Mouse (Mus musculus) hindbrain, embryonic 11.5 days (tissue): ENCODE results near the gene Gtf2f2. TPM values are rescaled to one million over a fixed set of nuclear protein-coding genes. Genes with fewer than 3 reads are reported as not detected.

Source experiments
- ATAC-seq: fragments of 200-750 bp; cut with Nextera tagmentation; 2 replicates; pipeline ENCODE4 v1.8.0; 2017; ENCODE audit warnings: mild to moderate bottlenecking, moderate TSS enrichment, moderate library complexity; ENCODE audit not compliant: low FRiP score
- DNase-seq: peaks from one replicate; pipeline ENCODE4 v3.0.0-alpha.2; 2015; ENCODE audit warnings: low spot score
- H3K27ac ChIP-seq: fragments of 300-500 bp; sonication (generic); 2 replicates; pipeline ENCODE4 v1.5.1; 2014; ENCODE audit warnings: mild to moderate bottlenecking, low read depth, low read length
- H3K27me3 ChIP-seq: fragments of 300-500 bp; sonication (generic); 2 replicates; pipeline ENCODE4 v1.6.1; 2014; ENCODE audit warnings: mild to moderate bottlenecking, low read length, moderate library complexity, mixed read lengths; ENCODE audit not compliant: control insufficient read depth, insufficient read depth
- H3K36me3 ChIP-seq: fragments of 300-500 bp; sonication (generic); 2 replicates; pipeline ENCODE4 v1.6.1; 2014; ENCODE audit warnings: mild to moderate bottlenecking, low read length, moderate library complexity, mixed read lengths; ENCODE audit not compliant: control insufficient read depth, insufficient read depth
- H3K4me1 ChIP-seq: fragments of 300-500 bp; sonication (generic); replicated peaks from 2 replicates; pipeline ENCODE4 v1.6.1; 2014; ENCODE audit warnings: low read length, mixed read lengths; ENCODE audit not compliant: control insufficient read depth, insufficient read depth
- H3K4me2 ChIP-seq: fragments of 300-500 bp; sonication (generic); replicated peaks from 2 replicates; pipeline ENCODE4 v1.6.1; 2014; ENCODE audit warnings: mild to moderate bottlenecking, low read depth, low read length
- H3K4me3 ChIP-seq: fragments of 300-500 bp; sonication (generic); 2 replicates; pipeline ENCODE4 v1.5.1; 2014; ENCODE audit warnings: low read depth, low read length
- H3K9ac ChIP-seq: fragments of 300-500 bp; sonication (generic); 2 replicates; pipeline ENCODE4 v1.6.1; 2014; ENCODE audit warnings: low read depth, low read length
- H3K9me3 ChIP-seq: fragments of 300-500 bp; sonication (generic); 2 replicates; pipeline ENCODE4 v1.6.1; 2016; ENCODE audit warnings: low read length; ENCODE audit not compliant: control insufficient read depth
- WGBS: fragments of 180-500 bp; shearing (Covaris S2); extraction: QIAGEN DNeasy Blood & Tissue Kit; methylation state at CpG from one replicate; pipeline ENCODE4 v1.1.7; 2014; 5-methylcytosine and 5-hydroxymethylcytosine counted together
- polyA plus RNA-seq: library from polyadenylated mRNA; unstranded; fragments of >200 nt; fragmentation: Nextera tagmentation; extraction: Ambion mirVana; gene quantifications from 2 replicates; pipeline ENCODE4 v1.2.1, GENCODE M21; 2014

The Gtf2f2 gene
- polyA plus RNA-seq, 1 experiment from 2014 or later: 52.1 TPM

- H3K9ac ChIP-seq: no peak overlapping the region
- no peaks in the 10 kb centered on the region for H3K27me3 ChIP-seq
- ATAC-seq: 0 out of 2 replicates have a peak, but pooled peaks have one; percentile 57
- H3K4me1 ChIP-seq: 0 out of 2 replicates have a peak, but pooled peaks cover 3% of the 10 kb centered on the region
- peak; percentile 90 for DNase-seq
- H3K4me3 ChIP-seq: no peak overlapping the region
- H3K27ac ChIP-seq: no peak overlapping the region
- no peak overlapping the region for H3K4me2 ChIP-seq
- no peaks in the 10 kb centered on the region for H3K9me3 ChIP-seq
- WGBS: 34% methylated on average over 4 of the region's 4 CpGs
- H3K36me3 ChIP-seq: no peaks in the 10 kb centered on the region
Measured at GRCm38 (mm10) chr14:75899566-75899965, 111.1 kb downstream of the Gtf2f2 start.

DNA sequence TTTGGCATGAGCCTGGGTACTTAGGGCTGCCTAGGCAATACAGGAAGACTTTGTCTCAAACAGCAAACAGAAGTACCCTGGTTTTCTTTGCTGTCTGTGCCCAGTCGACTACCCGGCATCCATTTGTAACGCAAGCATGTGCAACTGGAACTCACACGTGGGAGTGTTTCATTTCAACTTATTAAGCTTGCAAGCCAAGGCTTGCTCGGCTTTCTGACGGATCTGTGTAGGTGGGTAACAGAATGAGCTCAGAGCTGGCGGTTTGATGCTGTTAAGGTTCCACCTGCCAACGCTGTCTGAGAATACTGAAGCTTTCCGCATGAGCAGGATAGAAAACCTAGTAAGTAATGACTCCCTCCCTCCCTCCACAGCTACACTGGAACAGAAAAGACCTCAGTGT, 118.5 kb downstream of the Gtf2f2 start:
- 92% methylated on average over 9 of the region's 9 CpGs for WGBS
- Histone ChIP-seq H3K4me3 (no peak overlapping the region), H3K4me1 (no peaks in the 10 kb centered on the region)

DNA sequence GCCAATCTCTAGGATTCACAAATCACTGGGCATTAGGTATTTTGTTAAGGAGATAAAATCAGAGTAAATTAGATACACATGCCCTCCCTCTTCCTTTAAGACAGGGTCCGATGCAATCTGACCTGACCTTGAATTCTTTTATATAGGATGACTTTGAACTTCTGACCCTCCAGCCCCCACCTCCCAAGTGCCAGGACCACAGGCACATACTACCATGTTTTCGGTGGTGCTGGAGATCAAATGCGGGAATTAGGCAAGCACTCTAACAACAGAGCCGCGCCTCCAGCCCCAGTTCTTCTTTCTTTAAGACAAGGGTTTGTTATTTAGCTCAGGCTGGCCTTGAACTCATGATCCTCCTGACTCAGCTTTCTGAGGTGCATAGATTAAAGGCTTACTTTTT, 126.8 kb downstream of the Gtf2f2 start:
- Histone ChIP-seq H3K27ac (no peak overlapping the region), H3K4me2 (no peak overlapping the region), H3K4me1 (no peaks in the 10 kb centered on the region), H3K9me3 (no peaks in the 10 kb centered on the region), H3K27me3 (no peaks in the 10 kb centered on the region), H3K4me3 (no peak overlapping the region), H3K36me3 (no peaks in the 10 kb centered on the region), H3K9ac (no peak overlapping the region)
- ATAC-seq (no peak), DNase-seq (no peak)
- 86% methylated on average over 5 of the region's 5 CpGs for WGBS

More for the DNA sequence above, 118.5 kb downstream of the Gtf2f2 start:
- Histone ChIP-seq H3K4me2 (no peak overlapping the region), H3K27me3 (no peaks in the 10 kb centered on the region), H3K9ac (no peak overlapping the region), H3K27ac (no peak overlapping the region), H3K36me3 (no peaks in the 10 kb centered on the region), H3K9me3 (no peaks in the 10 kb centered on the region)
- ATAC-seq: no peak
- no peak for DNase-seq

- Histone ChIP-seq H3K9ac (no peak overlapping the region), H3K36me3 (no peaks in the 10 kb centered on the region), H3K4me1 (no peaks in the 10 kb centered on the region), H3K4me2 (no peak overlapping the region), H3K4me3 (no peak overlapping the region), H3K9me3 (no peaks in the 10 kb centered on the region), H3K27ac (no peak overlapping the region), H3K27me3 (no peaks in the 10 kb centered on the region)
- no peak for ATAC-seq
- 69% methylated on average over 5 of the region's 5 CpGs for WGBS
- no peak for DNase-seq
Measured at GRCm38 (mm10) chr14:75883330-75883729, 127.3 kb downstream of the Gtf2f2 start.

DNA sequence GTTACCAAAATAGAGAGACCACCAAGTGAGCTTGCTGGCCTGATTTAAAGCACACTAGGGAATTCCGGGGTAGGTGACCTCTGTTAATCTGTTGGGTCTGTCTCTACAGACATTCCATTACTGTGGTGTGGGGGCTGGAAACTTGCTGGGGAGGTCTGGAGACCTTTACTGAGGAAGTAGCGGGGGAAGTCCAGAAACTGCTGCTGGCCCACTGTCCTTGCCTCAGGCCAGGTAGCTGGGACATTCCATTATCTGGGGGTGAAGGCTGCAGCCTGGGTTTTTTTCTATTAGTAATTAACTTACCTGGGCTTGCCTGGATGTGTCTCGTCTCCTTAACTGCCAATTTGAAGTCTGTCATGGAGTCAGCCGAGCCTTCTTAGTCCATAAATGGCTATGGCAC, 128.8 kb downstream of the Gtf2f2 start:
- Histone ChIP-seq H3K4me2 (no peak overlapping the region), H3K27me3 (no peaks in the 10 kb centered on the region), H3K9me3 (no peaks in the 10 kb centered on the region), H3K4me3 (no peak overlapping the region), H3K4me1 (no peaks in the 10 kb centered on the region), H3K9ac (no peak overlapping the region), H3K27ac (no peak overlapping the region), H3K36me3 (no peaks in the 10 kb centered on the region)
- ATAC-seq (no peak), DNase-seq (no peak)
- WGBS: 42% methylated on average over 4 of the region's 4 CpGs

GRCm38 (mm10) chr14:75878980-75879379, 131.7 kb downstream of the Gtf2f2 start:
- H3K9me3 ChIP-seq: no peaks in the 10 kb centered on the region
- 0 out of 2 replicates have a peak, but pooled peaks cover 3% of the 10 kb centered on the region for H3K4me1 ChIP-seq
- DNase-seq (peak; percentile 50), ATAC-seq (peak; percentile 45)
- no peak overlapping the region for H3K4me3 ChIP-seq
- no peak overlapping the region for H3K9ac ChIP-seq
- whole genome bisulfite sequencing: 15% methylated on average over 8 of the region's 8 CpGs
- no peak overlapping the region for H3K4me2 ChIP-seq
- no peaks in the 10 kb centered on the region for H3K36me3 ChIP-seq
- H3K27me3 ChIP-seq: no peaks in the 10 kb centered on the region
- no peak overlapping the region for H3K27ac ChIP-seq

DNA sequence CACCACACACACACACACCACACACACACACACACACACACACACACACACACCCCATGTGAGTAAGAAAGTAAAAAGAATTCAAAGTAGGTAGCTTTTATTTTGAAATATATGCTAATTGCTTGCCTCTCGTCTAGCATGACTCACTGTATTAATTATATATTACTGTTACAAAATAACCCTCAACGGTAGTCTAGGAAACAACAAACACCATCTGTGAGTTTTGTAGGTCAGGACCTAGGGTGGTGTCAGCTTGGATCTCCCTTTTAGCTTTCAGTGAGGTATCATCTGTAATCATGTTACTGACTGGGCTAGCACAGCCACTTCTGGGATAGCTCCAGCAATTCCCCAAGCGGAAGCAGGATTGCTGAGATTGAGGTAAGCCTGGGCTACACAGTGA, 133.4 kb downstream of the Gtf2f2 start:
- Histone ChIP-seq H3K9me3 (no peaks in the 10 kb centered on the region), H3K9ac (no peak overlapping the region), H3K27me3 (no peaks in the 10 kb centered on the region), H3K4me2 (no peak overlapping the region), H3K36me3 (no peaks in the 10 kb centered on the region), H3K27ac (no peak overlapping the region), H3K4me3 (no peak overlapping the region), H3K4me1 (0 out of 2 replicates have a peak, but pooled peaks cover 3% of the 10 kb centered on the region)
- 80% methylated on average over 3 of the region's 3 CpGs for WGBS
- ATAC-seq: no peak
- DNase-seq: no peak

GRCm38 (mm10) chr14:75876320-75877043, 134.2 kb downstream of the Gtf2f2 start:
- no peaks in the 10 kb centered on the region for H3K9me3 ChIP-seq
- 0 out of 2 replicates have a peak, but pooled peaks cover 3% of the 10 kb centered on the region for H3K4me1 ChIP-seq
- no peak overlapping the region for H3K4me3 ChIP-seq
- 15% methylated on average over 21 of the region's 21 CpGs for WGBS
- H3K4me2 ChIP-seq: peak overlapping the region; percentile 22; the same call in 1 of the 2 replicates
- ATAC-seq (peak; percentile 66; the same call in 1 of the 2 replicates), DNase-seq (peak; percentile 89)
- H3K36me3 ChIP-seq: no peaks in the 10 kb centered on the region
- H3K27ac ChIP-seq: no peak overlapping the region
- H3K9ac ChIP-seq: peak overlapping the region; percentile 2; the same call in 1 of the 2 replicates
- no peaks in the 10 kb centered on the region for H3K27me3 ChIP-seq

GRCm38 (mm10) chr14:75873612-75874011, 137.1 kb downstream of the Gtf2f2 start:
- WGBS: 94% methylated on average over 9 of the region's 9 CpGs
- Histone ChIP-seq H3K36me3 (no peaks in the 10 kb centered on the region), H3K27ac (no peak overlapping the region), H3K9me3 (no peaks in the 10 kb centered on the region), H3K4me3 (no peak overlapping the region), H3K4me2 (no peak overlapping the region), H3K4me1 (0 out of 2 replicates have a peak, but pooled peaks cover 3% of the 10 kb centered on the region), H3K9ac (no peak overlapping the region), H3K27me3 (no peaks in the 10 kb centered on the region)
- ATAC-seq (no peak), DNase-seq (no peak)
